Mouse (Mus musculus) E14TG2a.4 (cell line): ENCODE measurements at regions not wholly inside any gene's neighbourhood (a gene's known extent, or its start where the extent isn't known, plus 50 kb on each side); places are given as distances from the start of the nearest gene placed in this dataset.

Source experiments
- CTCF ChIP-seq: conservative IDR thresholded peaks from 2 replicates; pipeline ENCODE4 v1.5.1; 2014; ENCODE audit warnings: low read length
- POU5F1 ChIP-seq: IDR thresholded peaks from 2 replicates; pipeline ENCODE4 v1.6.1; 2014; ENCODE audit warnings: low read length, borderline replicate concordance

GRCm38 (mm10) chr7:139741246-139741903 is 57.8 kb upstream of the Cfap46 start:
- TF ChIP-seq CTCF (no peak), POU5F1 (no peak)
